Mouse (Mus musculus) G1E (cell line): ENCODE data around the gene B4galt2. TPM values are rescaled to one million over a fixed set of nuclear protein-coding genes. Genes with fewer than 3 reads are reported as not detected.

ENCODE experiments used
- ATAC-seq: 2 replicates; pipeline ENCODE4 v1.8.0; 2016; ENCODE audit warnings: mild to moderate bottlenecking; ENCODE audit not compliant: insufficient number of reproducible peaks, poor library complexity, low FRiP score, severe bottlenecking; ENCODE audit errors: extremely low read depth
- DNase-seq: peaks from one replicate; pipeline ENCODE4 v3.0.0; 2012; ENCODE audit warnings: low spot score
- H3K27me3 ChIP-seq: 2 replicates; pipeline ENCODE4 v1.6.1; 2012; ENCODE audit warnings: mild to moderate bottlenecking, low read length, inconsistent platforms; ENCODE audit not compliant: insufficient read depth
- H3K36me3 ChIP-seq: replicated peaks from 2 replicates; pipeline ENCODE3; 2012; ENCODE audit warnings: mild to moderate bottlenecking, inconsistent platforms
- H3K4me1 ChIP-seq: 2 replicates; pipeline ENCODE4 v1.6.1; 2012; ENCODE audit warnings: low read depth, low read length, inconsistent platforms, mixed read lengths; ENCODE audit not compliant: insufficient read depth
- H3K4me3 ChIP-seq: 2 replicates; pipeline ENCODE4 v1.5.1; 2012; ENCODE audit warnings: low read depth, mild to moderate bottlenecking, inconsistent platforms, low read length, moderate library complexity, mixed read lengths
- H3K9me3 ChIP-seq: replicated peaks from 2 replicates; pipeline ENCODE4 v1.6.1; 2012; ENCODE audit warnings: inconsistent platforms
- CTCF ChIP-seq: IDR thresholded peaks from 2 replicates; pipeline ENCODE4 v1.5.1; 2012; ENCODE audit warnings: low read depth, low read length, inconsistent platforms, mixed read lengths
- GATA1 ChIP-seq: IDR thresholded peaks from 2 replicates; pipeline ENCODE4 v1.6.1; 2012; ENCODE audit warnings: borderline replicate concordance, low read length, inconsistent platforms, mixed read lengths
- GATA2 ChIP-seq: IDR thresholded peaks from 2 replicates; pipeline ENCODE4 v1.6.1; 2012; ENCODE audit warnings: low read depth, low read length, inconsistent platforms, borderline replicate concordance
- POLR2AphosphoS5 ChIP-seq: IDR thresholded peaks from 2 replicates; pipeline ENCODE4 v1.6.1; 2012; ENCODE audit warnings: low read depth, low read length, inconsistent platforms; ENCODE audit not compliant: insufficient replicate concordance
- TAL1 ChIP-seq: conservative IDR thresholded peaks from 2 replicates; pipeline ENCODE4 v1.6.1; 2012; ENCODE audit warnings: low read depth, low read length, inconsistent platforms, mixed read lengths
- polyA plus RNA-seq: library from polyadenylated mRNA; stranded (reverse); fragments of >175 nt; gene quantifications from 2 replicates; pipeline ENCODE4 v1.2.3, GENCODE M21; 2012
- total RNA-seq, 2 experiments: library from RNA; stranded (forward) in 1 of 2; stranded (reverse) in 1 of 2; fragments of 200-1000 nt in 1 of 2; fragments of >200 nt in 1 of 2; fragmentation: Nextera tagmentation in 1 of 2; gene quantifications; 2 replicates each; pipeline ENCODE4 v1.2.3; 2014 to 2017

The B4galt2 gene
- total and polyA plus RNA-seq, 3 experiments, result 0.11 to 0.33 TPM; not detected in 1

- H3K36me3 ChIP-seq, result peaks cover 15% of the 10 kb centered on the region
- DNase-seq, result no peak
- peaks cover 17% of the 10 kb centered on the region for H3K4me1 ChIP-seq
- no peak for TF ChIP-seq GATA2
- TF ChIP-seq POLR2AphosphoS5, result no peak
- no peak for TF ChIP-seq GATA1
- no peak for TF ChIP-seq TAL1
- no peak for TF ChIP-seq CTCF
- no peak for ATAC-seq
- H3K27me3 ChIP-seq, result peaks cover 41% of the 10 kb centered on the region
- no peak overlapping the region for H3K4me3 ChIP-seq
- no peaks in the 10 kb centered on the region for H3K9me3 ChIP-seq
Observed at GRCm38 (mm10) chr4:117867823-117868222, 15.5 kb downstream of the B4galt2 start.

- ATAC-seq, result no peak
- Histone ChIP-seq H3K4me1 (peaks cover 10% of the 10 kb centered on the region), H3K27me3 (peaks cover 36% of the 10 kb centered on the region), H3K4me3 (no peak overlapping the region), H3K36me3 (peaks cover 15% of the 10 kb centered on the region), H3K9me3 (no peaks in the 10 kb centered on the region)
- TF ChIP-seq POLR2AphosphoS5, result no peak
- no peak for DNase-seq
Observed at GRCm38 (mm10) chr4:117867000-117867399, 16.3 kb downstream of the B4galt2 start.

- peaks cover 26% of the 10 kb centered on the region for H3K27me3 ChIP-seq
Observed at GRCm38 (mm10) chr4:117866083-117866482, 17.2 kb downstream of the B4galt2 start.

GRCm38 (mm10) chr4:117862823-117863222, 20.5 kb downstream of the B4galt2 start:
- H3K4me1 ChIP-seq, result no peaks in the 10 kb centered on the region
- TF ChIP-seq POLR2AphosphoS5 (no peak), GATA2 (no peak), GATA1 (no peak), TAL1 (no peak)
- DNase-seq, result no peak
- ATAC-seq, result no peak
- peaks cover 12% of the 10 kb centered on the region for H3K36me3 ChIP-seq
- H3K27me3 ChIP-seq, result peaks cover 9% of the 10 kb centered on the region
- H3K4me3 ChIP-seq, result no peak overlapping the region
- no peaks in the 10 kb centered on the region for H3K9me3 ChIP-seq

More at GRCm38 (mm10) chr4:117866083-117866482, 17.2 kb downstream of the B4galt2 start:
- Histone ChIP-seq H3K4me3 (no peak overlapping the region), H3K9me3 (no peaks in the 10 kb centered on the region), H3K4me1 (peaks cover 3% of the 10 kb centered on the region), H3K36me3 (peaks cover 15% of the 10 kb centered on the region)
- DNase-seq (no peak), ATAC-seq (no peak)
- TF ChIP-seq GATA2 (no peak), POLR2AphosphoS5 (no peak), GATA1 (no peak), TAL1 (no peak), CTCF (no peak)

GRCm38 (mm10) chr4:117860570-117860969, 22.7 kb downstream of the B4galt2 start:
- no peak for TF ChIP-seq POLR2AphosphoS5
- H3K27me3 ChIP-seq, result peaks cover 17% of the 10 kb centered on the region
- no peaks in the 10 kb centered on the region for H3K4me1 ChIP-seq
- no peaks in the 10 kb centered on the region for H3K9me3 ChIP-seq
- no peak overlapping the region for H3K4me3 ChIP-seq
- DNase-seq, result no peak
- peaks cover 24% of the 10 kb centered on the region for H3K36me3 ChIP-seq
- ATAC-seq, result no peak

GRCm38 (mm10) chr4:117858794-117859193, 24.5 kb downstream of the B4galt2 start:
- ATAC-seq, result no peak
- TF ChIP-seq TAL1 (no peak), POLR2AphosphoS5 (no peak), CTCF (peak; percentile 55)
- peaks cover 29% of the 10 kb centered on the region for H3K27me3 ChIP-seq
- H3K4me1 ChIP-seq, result no peaks in the 10 kb centered on the region
- H3K36me3 ChIP-seq, result peaks cover 16% of the 10 kb centered on the region
- H3K4me3 ChIP-seq, result no peak overlapping the region
- DNase-seq, result peak; percentile 42
- H3K9me3 ChIP-seq, result no peaks in the 10 kb centered on the region

GRCm38 (mm10) chr4:117855146-117855545, 28.1 kb downstream of the B4galt2 start:
- Histone ChIP-seq H3K4me3 (no peak overlapping the region), H3K9me3 (no peaks in the 10 kb centered on the region), H3K27me3 (peaks cover 28% of the 10 kb centered on the region), H3K36me3 (peaks cover 12% of the 10 kb centered on the region), H3K4me1 (no peaks in the 10 kb centered on the region)
- ATAC-seq (no peak), DNase-seq (no peak)
- TF ChIP-seq GATA2 (no peak), TAL1 (no peak), CTCF (no peak), GATA1 (no peak), POLR2AphosphoS5 (no peak)
